Mouse (Mus musculus): Measurements from ENCODE around the gene Rbm34. TPM values are rescaled to one million over a fixed set of nuclear protein-coding genes. Genes with fewer than 3 reads are reported as not detected.

The Rbm34 gene
- polyA plus RNA-seq, 1 experiment from 2014 or later, result 10.8 TPM

GRCm38 (mm10) chr8:126913241-126914106 is 57.4 kb downstream of the Rbm34 start:
- no peak for ATAC-seq
- WGBS (ENCODE audit: insufficient replicate concordance), result 68% methylated on average over 12 of the region's 12 CpGs
- no peak overlapping the region for H3K4me3 ChIP-seq (ENCODE audit: low read depth, low read length)
- DNase-seq, result no peak
- H3K9me3 ChIP-seq (ENCODE audit: low read length), result no peaks in the 10 kb centered on the region
- H3K4me1 ChIP-seq (ENCODE audit: insufficient read depth), result peaks cover 9% of the 10 kb centered on the region
- H3K36me3 ChIP-seq (replicated peaks; ENCODE audit: insufficient read depth, low read length), result no peaks in the 10 kb centered on the region
- no peak overlapping the region for H3K9ac ChIP-seq (replicated peaks)
- no peak overlapping the region for H3K4me2 ChIP-seq (ENCODE audit: low read depth, low read length)
- no peaks in the 10 kb centered on the region for H3K27me3 ChIP-seq (ENCODE audit: insufficient read depth, low read length)
- TF ChIP-seq EP300 (IDR thresholded peaks at IDR 0.05; ENCODE audit: low read depth), result no peak
- no peak for TF ChIP-seq CTCF (IDR thresholded peaks at IDR 0.05; ENCODE audit: low read depth)
- no peak overlapping the region for H3K27ac ChIP-seq (ENCODE audit: low read depth)

DNA sequence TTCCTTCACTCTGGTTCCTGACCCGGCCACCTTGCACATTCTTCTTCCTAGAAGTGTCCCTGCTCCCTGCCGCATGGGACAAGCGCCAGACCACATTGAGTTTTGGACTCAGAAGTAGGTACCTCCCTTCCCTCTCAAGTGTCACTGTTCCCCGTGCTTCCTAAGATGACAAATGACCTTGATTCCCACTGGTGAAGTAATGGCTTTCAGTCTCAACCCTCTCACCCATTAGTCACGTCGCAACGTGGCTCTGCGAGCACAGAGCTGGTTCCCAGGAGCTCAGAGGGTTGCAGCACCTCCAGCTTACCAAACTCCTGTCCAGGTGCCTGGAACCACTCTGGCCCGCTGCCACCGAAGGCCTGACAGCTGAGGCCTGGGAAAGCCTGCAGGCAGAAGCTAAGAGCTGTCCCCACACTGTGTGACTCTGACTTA is 61.5 kb downstream of the Rbm34 start:
- Histone ChIP-seq H3K27me3 (ENCODE audit: insufficient read depth, low read length) (no peaks in the 10 kb centered on the region), H3K9me3 (ENCODE audit: low read length) (no peaks in the 10 kb centered on the region), H3K4me3 (ENCODE audit: low read depth, low read length) (no peak overlapping the region), H3K36me3 (replicated peaks; ENCODE audit: insufficient read depth, low read length) (no peaks in the 10 kb centered on the region), H3K4me1 (ENCODE audit: insufficient read depth) (peaks cover 2% of the 10 kb centered on the region), H3K9ac (replicated peaks) (no peak overlapping the region), H3K27ac (ENCODE audit: low read depth) (no peak overlapping the region), H3K4me2 (ENCODE audit: low read depth, low read length) (no peak overlapping the region)
- DNase-seq, result peak; percentile 55
- peak; percentile 40; the same call in 1 of the 2 replicates for ATAC-seq
- 61% methylated on average over 10 of the region's 10 CpGs for WGBS (ENCODE audit: insufficient replicate concordance)
- TF ChIP-seq CTCF (IDR thresholded peaks at IDR 0.05; ENCODE audit: low read depth) (no peak), EP300 (IDR thresholded peaks at IDR 0.05; ENCODE audit: low read depth) (no peak)

DNA sequence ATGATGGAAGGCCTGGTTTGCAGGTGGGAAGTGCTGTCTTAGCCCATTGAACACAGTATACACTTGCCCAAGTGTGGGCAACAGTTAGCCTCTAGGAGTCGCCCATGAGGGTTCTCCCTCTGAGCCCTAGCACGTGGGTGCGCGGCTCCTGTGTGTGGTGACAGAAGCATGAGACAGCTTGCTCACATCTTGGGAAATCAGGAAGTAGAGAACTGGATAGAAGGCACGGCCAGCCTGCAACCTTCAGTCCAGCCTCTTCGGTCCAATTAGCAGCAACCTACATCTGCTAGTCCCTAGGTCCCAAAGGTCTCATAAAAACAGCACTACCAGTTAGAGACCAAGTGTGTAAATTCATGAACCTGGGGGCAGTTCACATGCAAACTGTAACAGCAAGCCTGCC is 62.1 kb downstream of the Rbm34 start:
- no peaks in the 10 kb centered on the region for H3K36me3 ChIP-seq (replicated peaks; ENCODE audit: insufficient read depth, low read length)
- no peak overlapping the region for H3K9ac ChIP-seq (replicated peaks)
- H3K4me3 ChIP-seq (ENCODE audit: low read depth, low read length), result no peak overlapping the region
- TF ChIP-seq EP300 (IDR thresholded peaks at IDR 0.05; ENCODE audit: low read depth) (no peak), CTCF (IDR thresholded peaks at IDR 0.05; ENCODE audit: low read depth) (peak; percentile 52)
- no peak overlapping the region for H3K4me2 ChIP-seq (ENCODE audit: low read depth, low read length)
- H3K27ac ChIP-seq (ENCODE audit: low read depth), result no peak overlapping the region
- no peaks in the 10 kb centered on the region for H3K9me3 ChIP-seq (ENCODE audit: low read length)
- 38% methylated on average over 6 of the region's 6 CpGs for WGBS (ENCODE audit: insufficient replicate concordance)
- H3K4me1 ChIP-seq (ENCODE audit: insufficient read depth), result peaks cover 6% of the 10 kb centered on the region
- peak; percentile 58 for DNase-seq
- H3K27me3 ChIP-seq (ENCODE audit: insufficient read depth, low read length), result no peaks in the 10 kb centered on the region
- ATAC-seq, result peak; percentile 63

DNA sequence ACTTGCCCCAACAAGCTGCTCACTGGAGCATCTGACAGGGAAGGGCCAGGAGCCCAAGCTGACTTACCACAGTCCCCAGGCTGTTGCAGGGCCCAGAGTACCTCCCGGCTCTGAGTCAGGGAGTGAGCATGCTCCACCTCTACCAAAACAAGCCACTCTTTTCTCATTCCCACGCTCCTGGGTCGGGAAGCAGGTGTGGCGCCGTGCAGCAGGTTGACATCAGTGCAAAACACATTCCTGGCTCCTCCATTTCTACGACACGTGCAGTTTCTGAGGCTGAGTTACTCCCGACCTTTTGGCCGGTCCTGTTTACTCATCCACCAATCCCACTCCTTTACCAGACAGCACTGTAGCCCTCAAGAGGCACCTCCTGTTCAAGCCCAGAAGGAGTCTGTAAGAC is 62.9 kb downstream of the Rbm34 start:
- H3K36me3 ChIP-seq (replicated peaks; ENCODE audit: insufficient read depth, low read length), result no peaks in the 10 kb centered on the region
- no peak overlapping the region for H3K9ac ChIP-seq (replicated peaks)
- no peaks in the 10 kb centered on the region for H3K27me3 ChIP-seq (ENCODE audit: insufficient read depth, low read length)
- H3K9me3 ChIP-seq (ENCODE audit: low read length), result no peaks in the 10 kb centered on the region
- ATAC-seq, result no peak
- H3K27ac ChIP-seq (ENCODE audit: low read depth), result no peak overlapping the region
- no peak overlapping the region for H3K4me2 ChIP-seq (ENCODE audit: low read depth, low read length)
- DNase-seq, result no peak
- TF ChIP-seq EP300 (IDR thresholded peaks at IDR 0.05; ENCODE audit: low read depth) (no peak), CTCF (IDR thresholded peaks at IDR 0.05; ENCODE audit: low read depth) (no peak)
- H3K4me1 ChIP-seq (ENCODE audit: insufficient read depth), result peaks cover 11% of the 10 kb centered on the region
- H3K4me3 ChIP-seq (ENCODE audit: low read depth, low read length), result no peak overlapping the region
- 59% methylated on average over 9 of the region's 9 CpGs for WGBS (ENCODE audit: insufficient replicate concordance)

- ATAC-seq (no peak), DNase-seq (no peak)
- H3K27me3 ChIP-seq (ENCODE audit: insufficient read depth, low read length), result no peaks in the 10 kb centered on the region
- no peak overlapping the region for H3K4me2 ChIP-seq (ENCODE audit: low read depth, low read length)
- H3K4me1 ChIP-seq (ENCODE audit: insufficient read depth), result peaks cover 13% of the 10 kb centered on the region
- 78% methylated on average over 3 of the region's 3 CpGs for WGBS (ENCODE audit: insufficient replicate concordance)
- H3K36me3 ChIP-seq (replicated peaks; ENCODE audit: insufficient read depth, low read length), result no peaks in the 10 kb centered on the region
- H3K4me3 ChIP-seq (ENCODE audit: low read depth, low read length), result no peak overlapping the region
- no peak for TF ChIP-seq CTCF (IDR thresholded peaks at IDR 0.05; ENCODE audit: low read depth)
- no peak for TF ChIP-seq EP300 (IDR thresholded peaks at IDR 0.05; ENCODE audit: low read depth)
- H3K27ac ChIP-seq (ENCODE audit: low read depth), result no peak overlapping the region
- H3K9me3 ChIP-seq (ENCODE audit: low read length), result no peaks in the 10 kb centered on the region
- H3K9ac ChIP-seq (replicated peaks), result no peak overlapping the region
These were observed 63.5 kb downstream of the Rbm34 start for GRCm38 (mm10) chr8:126907374-126907773.

- no peak overlapping the region for H3K27ac ChIP-seq (ENCODE audit: low read depth)
- TF ChIP-seq EP300 (IDR thresholded peaks at IDR 0.05; ENCODE audit: low read depth), result no peak
- TF ChIP-seq CTCF (IDR thresholded peaks at IDR 0.05; ENCODE audit: low read depth), result peak; percentile 60
- no peak overlapping the region for H3K9ac ChIP-seq (replicated peaks)
- no peak for ATAC-seq
- H3K9me3 ChIP-seq (ENCODE audit: low read length), result no peaks in the 10 kb centered on the region
- no peak overlapping the region for H3K4me2 ChIP-seq (ENCODE audit: low read depth, low read length)
- no peaks in the 10 kb centered on the region for H3K27me3 ChIP-seq (ENCODE audit: insufficient read depth, low read length)
- DNase-seq, result peak; percentile 52
- no peaks in the 10 kb centered on the region for H3K36me3 ChIP-seq (replicated peaks; ENCODE audit: insufficient read depth, low read length)
- H3K4me1 ChIP-seq (ENCODE audit: insufficient read depth), result peaks cover 13% of the 10 kb centered on the region
- no peak overlapping the region for H3K4me3 ChIP-seq (ENCODE audit: low read depth, low read length)
- 80% methylated on average over 3 of the region's 3 CpGs for WGBS (ENCODE audit: insufficient replicate concordance)
These were observed 65.5 kb downstream of the Rbm34 start for GRCm38 (mm10) chr8:126905387-126905786.

All from liver, postnatal 0 days (tissue).